Mouse (Mus musculus) heart, adult 2 months (tissue): ENCODE results near the gene Ascc2.

Experiments
- CTCF ChIP-seq: fragments of 200-600 bp; IDR thresholded peaks from 2 replicates; pipeline ENCODE4 v1.8.1; 2022; ENCODE audit warnings: antibody characterized with exemption, mild to moderate bottlenecking, moderate library complexity
- POLR2A ChIP-seq: fragments of 200-500 bp; IDR thresholded peaks from 2 replicates; pipeline ENCODE4 v1.6.1; 2011; ENCODE audit warnings: mild to moderate bottlenecking, low read depth, low read length, control low read depth; ENCODE audit not compliant: insufficient read depth

DNA sequence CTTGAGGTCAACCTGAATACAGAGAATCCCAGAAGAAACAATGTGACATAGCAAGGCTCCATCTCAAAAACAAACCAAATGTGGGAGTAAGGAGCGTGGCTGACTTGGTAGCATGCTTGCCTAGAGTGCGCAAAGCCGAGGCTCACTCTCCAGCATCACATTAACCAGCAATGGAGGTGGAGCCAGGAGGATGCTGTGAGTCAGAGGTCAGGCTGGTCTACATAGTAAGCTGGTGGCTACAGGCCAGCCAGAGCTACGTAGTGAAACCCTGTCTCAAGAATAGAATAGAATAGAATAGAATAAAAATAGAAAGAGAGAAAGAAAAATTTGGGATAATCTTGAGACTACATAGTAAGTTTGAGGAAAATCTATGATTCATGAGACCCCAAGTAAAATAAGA, 15.7 kb upstream of the Ascc2 start:
- TF ChIP-seq CTCF: no peak
- no peak for TF ChIP-seq POLR2A
